Mouse (Mus musculus): Measurements from ENCODE around the gene Lmx1a.

- TF ChIP-seq CTCF (IDR thresholded peaks at IDR 0.05; ENCODE audit: control insufficient read depth, insufficient read depth, low read length): no peak
- TF ChIP-seq POLR2A (IDR thresholded peaks at IDR 0.05; ENCODE audit: borderline replicate concordance, control insufficient read depth, low read depth, low read length): no peak
Measured at GRCm38 (mm10) chr1:167821125-167821524, 132.1 kb downstream of the Lmx1a start.
